Mouse (Mus musculus): Measurements from ENCODE around the gene Gm20708.

GRCm38 (mm10) chr11:117760374-117761119 lies 48.9 kb upstream of the Gm20708 start:
- TF ChIP-seq CTCF (IDR thresholded peaks at IDR 0.05; ENCODE audit: control insufficient read depth, insufficient read depth, insufficient replicate concordance, low read depth, low read length): no peak
- TF ChIP-seq POLR2A (IDR thresholded peaks at IDR 0.05; ENCODE audit: control insufficient read depth, low read depth, low read length): no peak
